Mouse (Mus musculus): ENCODE results near the gene Srpr. TPM values are rescaled to one million over a fixed set of nuclear protein-coding genes. Genes with fewer than 3 reads are reported as not detected.
A peak's percentile ranks its signal among the peaks of the same experiment; 100 is the strongest.

Srpr gene
- polyA plus RNA-seq, 1 experiment from 2014 or later, result 118 TPM

DNA sequence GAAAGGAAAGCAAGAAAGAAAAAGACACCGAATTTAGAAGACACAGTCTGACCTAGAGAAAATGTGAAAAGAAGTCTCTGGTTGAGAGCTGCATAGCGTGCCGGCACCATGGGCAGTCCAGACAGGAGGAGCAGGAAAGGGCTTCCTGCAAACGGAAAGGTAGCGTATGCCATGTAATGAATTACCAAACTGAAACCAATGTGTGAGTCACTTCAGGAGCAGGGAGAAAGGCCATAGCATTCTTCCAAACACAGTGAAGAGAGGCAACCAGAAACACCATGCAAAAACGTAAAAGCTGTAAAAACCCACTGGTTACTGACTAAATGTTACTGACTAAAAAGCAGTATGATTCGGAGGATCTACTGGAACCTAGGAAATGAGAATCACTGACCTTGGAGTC, 38.3 kb upstream of the Srpr start:
- Histone ChIP-seq H3K4me2 (replicated peaks; ENCODE audit: low read depth) (no peak overlapping the region), H3K36me3 (ENCODE audit: control insufficient read depth, insufficient read depth) (no peaks in the 10 kb centered on the region), H3K4me1 (replicated peaks; ENCODE audit: control insufficient read depth, insufficient read depth, low read length) (no peaks in the 10 kb centered on the region; the same call in 1 of the 2 replicates), H3K9ac (ENCODE audit: low read depth, low read length) (no peak overlapping the region), H3K4me3 (ENCODE audit: low read depth, low read length) (no peak overlapping the region), H3K9me3 (ENCODE audit: control insufficient read depth) (no peaks in the 10 kb centered on the region), H3K27ac (ENCODE audit: low read depth, low read length) (no peak overlapping the region), H3K27me3 (replicated peaks; ENCODE audit: control insufficient read depth, insufficient read depth, low read length) (no peaks in the 10 kb centered on the region)
- WGBS, result 71% methylated on average over 7 of the region's 7 CpGs
- TF ChIP-seq CTCF (IDR thresholded peaks at IDR 0.05; ENCODE audit: low read depth), result no peak
- no peak for ATAC-seq

DNA sequence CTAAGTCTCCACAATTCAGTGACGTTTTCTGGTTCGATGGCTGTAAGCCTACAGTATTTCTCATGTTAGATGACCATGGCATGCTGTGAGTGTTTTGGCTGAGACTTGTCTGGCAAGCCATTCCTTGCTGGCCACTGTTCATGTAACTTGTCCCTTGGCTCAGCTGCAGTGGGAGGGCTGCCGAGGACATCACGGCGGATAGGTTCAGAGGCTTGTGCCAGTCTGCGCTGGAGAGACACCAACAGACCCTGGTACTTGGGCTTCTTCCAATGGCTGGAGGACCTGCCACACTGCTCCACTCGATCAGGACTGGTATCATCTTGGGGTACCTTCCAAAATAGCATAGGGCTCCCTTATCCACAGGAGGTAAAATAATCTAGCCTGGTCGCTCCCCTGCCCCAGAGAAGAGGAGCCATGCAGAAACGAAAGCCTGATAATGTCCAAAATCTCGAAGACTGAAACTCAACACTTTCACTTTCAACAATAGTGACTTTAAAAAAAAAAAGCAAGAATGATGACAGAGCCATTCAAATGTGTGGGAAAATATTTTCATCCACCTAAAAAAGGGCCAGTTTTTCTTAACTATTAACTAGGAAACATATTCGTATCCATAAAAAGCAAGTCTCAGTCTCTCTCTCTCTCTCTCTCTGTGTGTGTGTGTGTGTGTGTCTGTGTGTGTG, 36.8 kb upstream of the Srpr start:
- H3K4me1 ChIP-seq (replicated peaks; ENCODE audit: control insufficient read depth, insufficient read depth, low read length), result no peaks in the 10 kb centered on the region; the same call in 1 of the 2 replicates
- no peaks in the 10 kb centered on the region for H3K27me3 ChIP-seq (replicated peaks; ENCODE audit: control insufficient read depth, insufficient read depth, low read length)
- no peak overlapping the region for H3K4me2 ChIP-seq (replicated peaks; ENCODE audit: low read depth)
- no peak overlapping the region for H3K27ac ChIP-seq (ENCODE audit: low read depth, low read length)
- no peak for TF ChIP-seq CTCF (IDR thresholded peaks at IDR 0.05; ENCODE audit: low read depth)
- H3K9me3 ChIP-seq (ENCODE audit: control insufficient read depth), result no peaks in the 10 kb centered on the region
- ATAC-seq, result no peak
- 84% methylated on average over 11 of the region's 11 CpGs for WGBS
- no peak overlapping the region for H3K4me3 ChIP-seq (ENCODE audit: low read depth, low read length)
- no peaks in the 10 kb centered on the region for H3K36me3 ChIP-seq (ENCODE audit: control insufficient read depth, insufficient read depth)
- no peak overlapping the region for H3K9ac ChIP-seq (ENCODE audit: low read depth, low read length)

DNA sequence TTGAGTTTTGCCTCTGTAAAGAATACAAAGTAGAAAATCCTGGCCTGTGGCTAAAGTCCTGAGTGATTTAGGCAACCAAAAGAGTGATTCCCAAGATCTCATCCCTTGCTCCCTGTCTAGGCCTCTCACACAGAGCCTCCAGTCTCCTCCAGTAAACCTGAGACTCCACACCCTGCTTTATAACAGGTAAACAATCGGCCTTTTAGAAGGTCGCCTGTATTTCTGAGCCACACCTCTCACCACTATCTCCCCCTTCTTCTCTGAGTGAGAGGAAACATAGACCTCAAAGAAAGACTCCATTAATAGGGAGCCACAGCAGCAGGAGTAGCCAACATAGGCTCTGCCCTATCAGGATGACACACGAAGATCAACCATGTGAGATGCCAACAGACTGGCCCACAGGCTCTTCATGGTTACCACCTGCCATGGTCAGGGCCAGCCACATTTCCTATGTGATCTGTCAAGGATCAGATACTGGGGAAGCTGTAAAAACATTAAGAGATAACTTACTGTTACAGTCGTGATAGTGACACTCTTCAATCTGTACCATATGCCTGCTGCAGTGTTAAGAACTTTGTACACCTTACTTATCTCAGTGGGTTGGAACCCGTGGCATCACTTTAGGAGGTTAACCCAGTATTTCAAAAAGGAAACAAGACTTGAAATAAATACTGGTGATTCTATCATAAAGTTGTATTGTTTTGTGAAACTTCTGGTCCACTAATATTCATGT, 35.7 kb upstream of the Srpr start:
- 24% methylated on average over 5 of the region's 5 CpGs for WGBS
- H3K27ac ChIP-seq (ENCODE audit: low read depth, low read length), result no peak overlapping the region
- no peak overlapping the region for H3K4me3 ChIP-seq (ENCODE audit: low read depth, low read length)
- no peaks in the 10 kb centered on the region; the same call in 1 of the 2 replicates for H3K4me1 ChIP-seq (replicated peaks; ENCODE audit: control insufficient read depth, insufficient read depth, low read length)
- no peak for TF ChIP-seq CTCF (IDR thresholded peaks at IDR 0.05; ENCODE audit: low read depth)
- no peaks in the 10 kb centered on the region for H3K27me3 ChIP-seq (replicated peaks; ENCODE audit: control insufficient read depth, insufficient read depth, low read length)
- H3K9ac ChIP-seq (ENCODE audit: low read depth, low read length), result no peak overlapping the region
- no peak overlapping the region for H3K4me2 ChIP-seq (replicated peaks; ENCODE audit: low read depth)
- H3K9me3 ChIP-seq (ENCODE audit: control insufficient read depth), result no peaks in the 10 kb centered on the region
- peak; percentile 72 for ATAC-seq
- no peaks in the 10 kb centered on the region for H3K36me3 ChIP-seq (ENCODE audit: control insufficient read depth, insufficient read depth)

DNA sequence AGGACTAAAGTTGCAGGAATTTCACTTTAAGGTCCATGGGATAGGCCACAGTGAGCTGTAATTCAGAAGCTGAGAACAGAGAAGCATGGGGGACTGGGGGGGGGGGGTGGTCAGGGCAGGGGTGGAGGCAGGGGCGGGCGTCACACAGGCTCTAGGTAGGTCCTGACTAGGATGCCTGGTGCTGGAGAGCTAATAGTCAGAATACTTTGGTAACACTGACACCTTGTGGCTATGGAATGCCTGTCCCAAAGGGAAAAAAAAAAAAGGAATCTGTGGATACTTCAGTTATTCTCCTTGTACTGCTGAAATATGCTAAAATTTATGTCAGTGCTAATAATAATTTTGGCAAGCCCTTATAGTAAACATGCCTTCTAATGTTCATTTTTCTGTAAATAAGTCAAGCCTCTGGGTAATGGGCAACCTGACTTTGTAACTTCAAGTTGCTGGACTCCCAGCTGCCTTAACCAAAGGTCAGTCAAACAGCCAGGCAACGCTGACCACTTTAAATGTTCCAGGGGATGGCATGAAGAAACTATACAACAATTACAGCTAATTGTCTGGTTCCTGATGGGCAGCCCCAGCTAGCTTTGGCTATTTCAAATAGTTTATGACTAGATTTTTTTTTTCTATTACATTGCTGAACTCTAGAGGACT, 33.7 kb upstream of the Srpr start:
- Histone ChIP-seq H3K4me3 (ENCODE audit: low read depth, low read length) (no peak overlapping the region), H3K9ac (ENCODE audit: low read depth, low read length) (no peak overlapping the region), H3K9me3 (ENCODE audit: control insufficient read depth) (no peaks in the 10 kb centered on the region), H3K27me3 (replicated peaks; ENCODE audit: control insufficient read depth, insufficient read depth, low read length) (no peaks in the 10 kb centered on the region), H3K4me1 (replicated peaks; ENCODE audit: control insufficient read depth, insufficient read depth, low read length) (no peaks in the 10 kb centered on the region; the same call in 1 of the 2 replicates), H3K27ac (ENCODE audit: low read depth, low read length) (no peak overlapping the region), H3K4me2 (replicated peaks; ENCODE audit: low read depth) (no peak overlapping the region), H3K36me3 (ENCODE audit: control insufficient read depth, insufficient read depth) (peaks cover 8% of the 10 kb centered on the region)
- WGBS, result 11% methylated on average over 3 of the region's 3 CpGs
- TF ChIP-seq CTCF (IDR thresholded peaks at IDR 0.05; ENCODE audit: low read depth), result peak; percentile 75
- peak; percentile 42; the same call in 1 of the 2 replicates for ATAC-seq

DNA sequence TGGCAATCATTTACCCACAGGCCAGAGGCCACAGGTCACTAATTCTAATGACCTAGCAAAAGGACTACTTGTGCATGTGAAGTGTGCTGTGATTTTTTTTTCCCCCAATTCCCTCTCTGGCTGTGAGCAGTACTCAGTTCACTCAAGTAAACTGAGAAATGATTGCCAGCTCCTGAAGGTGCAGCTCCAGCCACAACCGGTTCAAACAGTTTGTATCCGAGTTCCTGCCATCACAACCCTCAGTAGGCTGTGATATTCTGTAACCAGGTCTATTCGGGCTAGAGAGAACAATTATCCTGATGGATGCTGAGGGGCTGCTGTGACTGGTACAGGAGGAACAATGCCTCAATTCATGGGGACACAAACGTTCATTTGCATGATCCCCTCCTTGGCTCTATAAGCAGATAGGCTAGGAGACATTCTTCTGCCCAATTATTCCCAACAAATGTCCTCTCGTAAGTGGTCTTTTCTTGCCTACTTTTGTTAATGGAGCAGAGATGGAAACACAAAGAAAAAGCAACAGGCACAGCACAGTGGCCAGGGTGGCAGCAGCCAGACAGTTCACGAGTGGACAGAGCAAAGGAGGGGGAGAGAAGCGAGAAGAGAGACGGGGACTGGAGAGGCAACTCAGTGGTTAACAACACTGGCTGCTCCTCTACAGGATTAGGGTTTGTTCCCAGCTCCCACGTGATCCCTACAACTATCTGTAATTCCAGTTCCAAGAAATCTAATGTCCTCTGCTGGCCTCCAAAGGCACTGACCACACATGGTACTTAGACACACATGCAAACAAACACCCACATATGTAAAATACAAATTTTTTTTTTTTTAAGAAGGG, 33.0 kb upstream of the Srpr start:
- peaks cover 8% of the 10 kb centered on the region for H3K36me3 ChIP-seq (ENCODE audit: control insufficient read depth, insufficient read depth)
- ATAC-seq, result no peak
- 64% methylated on average over 9 of the region's 9 CpGs for WGBS

More for the DNA sequence above, 33.0 kb upstream of the Srpr start:
- H3K9ac ChIP-seq (ENCODE audit: low read depth, low read length), result no peak overlapping the region
- no peaks in the 10 kb centered on the region for H3K9me3 ChIP-seq (ENCODE audit: control insufficient read depth)
- no peak overlapping the region for H3K4me3 ChIP-seq (ENCODE audit: low read depth, low read length)
- no peak overlapping the region for H3K27ac ChIP-seq (ENCODE audit: low read depth, low read length)
- no peaks in the 10 kb centered on the region; the same call in 1 of the 2 replicates for H3K4me1 ChIP-seq (replicated peaks; ENCODE audit: control insufficient read depth, insufficient read depth, low read length)
- no peak for TF ChIP-seq CTCF (IDR thresholded peaks at IDR 0.05; ENCODE audit: low read depth)
- no peaks in the 10 kb centered on the region for H3K27me3 ChIP-seq (replicated peaks; ENCODE audit: control insufficient read depth, insufficient read depth, low read length)
- H3K4me2 ChIP-seq (replicated peaks; ENCODE audit: low read depth), result no peak overlapping the region
